In the genomic region with DNA sequence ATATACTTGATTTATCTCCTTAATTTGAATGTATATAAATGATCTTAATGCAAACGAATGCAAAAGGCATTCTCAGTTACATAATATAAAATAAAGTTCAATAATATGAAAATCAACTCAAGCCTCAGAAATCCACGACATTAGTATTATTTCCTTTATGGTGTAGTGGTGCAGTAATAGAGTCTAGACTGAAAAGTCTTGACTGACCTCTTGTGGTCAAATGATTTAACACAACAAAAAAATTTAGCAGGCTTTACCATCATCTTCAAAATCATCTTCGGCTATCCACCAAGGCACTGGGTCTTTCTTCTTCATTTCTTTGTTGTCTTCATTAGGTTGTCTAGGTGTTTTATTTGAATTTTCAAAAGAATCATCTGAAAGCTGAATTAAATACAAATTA, we compare ENCODE assay signal across 8 mouse cellular contexts. TPM values are rescaled to one million over a fixed set of nuclear protein-coding genes. Genes with fewer than 3 reads are reported as not detected.
DNase-seq lines count a peak whose midpoint lies in the region; ATAC-seq lines count a peak whose summit lies in the region.

No protein-coding gene starts in this region.

- no peaks in the 10 kb centered on the region; the same call in 1 of the 2 replicates for H3K36me3 ChIP-seq in embryonic facial prominence, embryonic 11.5 days (replicated peaks; ENCODE audit: control insufficient read depth, insufficient read depth, low read depth, low read length)
- peaks cover 45% of the 10 kb centered on the region for H3K36me3 ChIP-seq in embryonic facial prominence, embryonic 10.5 days (replicated peaks)
- H3K36me3 ChIP-seq in hindbrain, embryonic 16.5 days (ENCODE audit: control insufficient read depth, insufficient read depth, low read length) = peaks cover 10% of the 10 kb centered on the region
- peaks cover 3% of the 10 kb centered on the region; the same call in 1 of the 2 replicates for H3K36me3 ChIP-seq in splenic B cell, adult 2 months (ENCODE audit: control insufficient read depth, insufficient read depth, low read length, poor library complexity, severe bottlenecking)

- H3K9me3 ChIP-seq in embryonic facial prominence, embryonic 11.5 days (replicated peaks; ENCODE audit: control insufficient read depth, low read length) = no peaks in the 10 kb centered on the region
- H3K9me3 ChIP-seq in embryonic facial prominence, embryonic 10.5 days = no peaks in the 10 kb centered on the region
- no peaks in the 10 kb centered on the region for H3K9me3 ChIP-seq in hindbrain, embryonic 16.5 days (ENCODE audit: control insufficient read depth, low read length)

- H3K4me2 ChIP-seq in embryonic facial prominence, embryonic 11.5 days (ENCODE audit: low read depth, low read length) = no peak overlapping the region
- no peak overlapping the region for H3K4me2 ChIP-seq in hindbrain, embryonic 16.5 days (ENCODE audit: low read length)

- H3K9ac ChIP-seq in embryonic facial prominence, embryonic 11.5 days (replicated peaks; ENCODE audit: low read length) = no peak overlapping the region
- H3K9ac ChIP-seq in hindbrain, embryonic 16.5 days (ENCODE audit: low read depth, low read length) = no peak overlapping the region

- no peak for ATAC-seq in embryonic facial prominence, embryonic 11.5 days (replicated peaks; ENCODE audit: insufficient number of reproducible peaks, low FRiP score, low TSS enrichment, low read depth)
- ATAC-seq in hindbrain, embryonic 16.5 days = peak; percentile 63; the same call in 1 of the 2 replicates

- H3K4me3 ChIP-seq in embryonic facial prominence, embryonic 11.5 days (ENCODE audit: low read depth, low read length) = no peak overlapping the region
- H3K4me3 ChIP-seq in embryonic facial prominence, embryonic 10.5 days = no peak overlapping the region
- no peak overlapping the region for H3K4me3 ChIP-seq in hindbrain, embryonic 16.5 days (ENCODE audit: low read length)

- WGBS in embryonic facial prominence, embryonic 11.5 days = 51% methylated on average over 3 of the region's 3 CpGs
- 66% methylated on average over 3 of the region's 3 CpGs for WGBS in embryonic facial prominence, embryonic 10.5 days
- WGBS in hindbrain, embryonic 16.5 days = 45% methylated on average over 3 of the region's 3 CpGs

- H3K27me3 ChIP-seq in embryonic facial prominence, embryonic 11.5 days (ENCODE audit: control insufficient read depth, insufficient read depth, low read length) = no peaks in the 10 kb centered on the region
- H3K27me3 ChIP-seq in embryonic facial prominence, embryonic 10.5 days (replicated peaks; ENCODE audit: low read depth, poor library complexity, severe bottlenecking) = no peaks in the 10 kb centered on the region
- H3K27me3 ChIP-seq in hindbrain, embryonic 16.5 days (replicated peaks; ENCODE audit: control insufficient read depth, insufficient read depth, low read length) = no peaks in the 10 kb centered on the region
- H3K27me3 ChIP-seq in splenic B cell, adult 2 months (ENCODE audit: control insufficient read depth, insufficient read depth, low read length, poor library complexity, severe bottlenecking) = no peaks in the 10 kb centered on the region; the same call in 1 of the 2 replicates

- H3K4me1 ChIP-seq in embryonic facial prominence, embryonic 11.5 days (ENCODE audit: control insufficient read depth, insufficient read depth, low read length) = no peaks in the 10 kb centered on the region
- no peaks in the 10 kb centered on the region for H3K4me1 ChIP-seq in embryonic facial prominence, embryonic 10.5 days
- no peaks in the 10 kb centered on the region for H3K4me1 ChIP-seq in hindbrain, embryonic 16.5 days (ENCODE audit: control insufficient read depth, insufficient read depth, low read depth, low read length)

- DNase-seq in embryonic facial prominence, embryonic 11.5 days (ENCODE audit: low spot score) = peak; percentile 57
- DNase-seq in embryonic facial prominence, embryonic 10.5 days (ENCODE audit: low spot score) = no peak
- DNase-seq in lung, postnatal 10 days = peak; percentile 8
- no peak for DNase-seq in lung, adult 18-20 months
- DNase-seq in splenic B cell, adult 2 months (ENCODE audit: low read depth, low spot score) = peak; percentile 58
- no peak for DNase-seq in right cerebral cortex, adult 18-20 months
- no peak for DNase-seq in adrenal gland, postnatal 10 days

- H3K27ac ChIP-seq in embryonic facial prominence, embryonic 11.5 days (replicated peaks; ENCODE audit: low read depth, low read length) = no peak overlapping the region
- H3K27ac ChIP-seq in embryonic facial prominence, embryonic 10.5 days (replicated peaks) = no peak overlapping the region
- H3K27ac ChIP-seq in hindbrain, embryonic 16.5 days (ENCODE audit: low read depth, low read length) = no peak overlapping the region

RNA-seq across cellular contexts. Expression of gene Cep162, which starts 7.2 kb away (rescaled TPM):
- 7.5 and 9.6 TPM in 2 replicates for polyA plus RNA-seq in embryonic facial prominence, embryonic 11.5 days (2014; fragmentation: Nextera tagmentation; extraction: Ambion mirVana)
- polyA plus RNA-seq in embryonic facial prominence, embryonic 10.5 days (2016; fragmentation: Nextera tagmentation; extraction: Ambion mirVana) = 9.1 and 11.2 TPM in 2 replicates
- 5.9 and 6.6 TPM in 2 replicates for polyA plus RNA-seq in hindbrain, embryonic 16.5 days (2015; fragmentation: Nextera tagmentation; extraction: Ambion mirVana)
- 1 to 10 TPM; 3.8 to 7.2 TPM for total RNA-seq in adrenal gland, postnatal 10 days (2021)

Comparison
In these comparisons a context has a peak if more than half of its experiments do, and no peak if none do; other contexts are left out.
1. DNase-seq: peak in embryonic facial prominence, embryonic 11.5 days (single experiment), lung, postnatal 10 days (single experiment) and splenic B cell, adult 2 months (single experiment); none in embryonic facial prominence, embryonic 10.5 days (single experiment), lung, adult 18-20 months (0 of 2), right cerebral cortex, adult 18-20 months (single experiment) and adrenal gland, postnatal 10 days (single experiment).